ENCODE assay signal across 8 mouse cellular contexts in genomic region chr7:143053008-143053899, GRCm38 (mm10). TPM values are rescaled to one million over a fixed set of nuclear protein-coding genes. Genes with fewer than 3 reads are reported as not detected.
A peak's percentile ranks its signal among the peaks of the same experiment; 100 is the strongest.
DNase-seq lines count a peak whose midpoint lies in the region; ATAC-seq and TF ChIP-seq lines count a peak whose summit lies in the region.

No protein-coding gene starts in this region.

- H3K36me3 ChIP-seq in erythroblast, embryonic 14.5 days (ENCODE audit: control insufficient read depth): peaks cover 6% of the 10 kb centered on the region
- H3K36me3 ChIP-seq in heart, embryonic 16.5 days (ENCODE audit: control insufficient read depth, insufficient read depth): no peaks in the 10 kb centered on the region
- H3K36me3 ChIP-seq in neural tube, embryonic 15.5 days: no peaks in the 10 kb centered on the region

- peak overlapping the region; percentile 67 for H3K4me3 ChIP-seq in erythroblast, embryonic 14.5 days (replicated peaks)
- H3K4me3 ChIP-seq in heart, embryonic 16.5 days (ENCODE audit: low read length): peak overlapping the region; percentile 88
- peak overlapping the region; percentile 91 for H3K4me3 ChIP-seq in lung, adult 2 months (replicated peaks; ENCODE audit: extremely low read depth, low read depth, low read length)
- H3K4me3 ChIP-seq in neural tube, embryonic 15.5 days (replicated peaks): peak overlapping the region; percentile 87

- H3K27ac ChIP-seq in heart, embryonic 16.5 days (ENCODE audit: low read length): peak overlapping the region; percentile 96
- peak overlapping the region; percentile 88 for H3K27ac ChIP-seq in neural tube, embryonic 15.5 days (replicated peaks)

- peak; percentile 55 for ATAC-seq in heart, embryonic 16.5 days (replicated peaks; ENCODE audit: extremely low read depth, insufficient read depth, low FRiP score)
- peak; percentile 90 for ATAC-seq in neural tube, embryonic 15.5 days (ENCODE audit: low FRiP score)

- H3K9me3 ChIP-seq in erythroblast, embryonic 14.5 days (ENCODE audit: control insufficient read depth, low read length): no peaks in the 10 kb centered on the region
- no peaks in the 10 kb centered on the region for H3K9me3 ChIP-seq in heart, embryonic 16.5 days (replicated peaks; ENCODE audit: control insufficient read depth, low read length)
- H3K9me3 ChIP-seq in neural tube, embryonic 15.5 days (replicated peaks): no peaks in the 10 kb centered on the region

- H3K9ac ChIP-seq in heart, embryonic 16.5 days (ENCODE audit: low read length): peak overlapping the region; percentile 97
- peak overlapping the region; percentile 93 for H3K9ac ChIP-seq in neural tube, embryonic 15.5 days (replicated peaks)

- TF ChIP-seq CTCF in lung, adult 2 months (IDR thresholded peaks at IDR 0.05; ENCODE audit: insufficient read depth, low read length): no peak

- WGBS in heart, embryonic 16.5 days: under 1% methylated on average over 46 of the region's 46 CpGs
- WGBS in lung, adult 2 months: under 1% methylated on average over 46 of the region's 46 CpGs
- WGBS in neural tube, embryonic 15.5 days: under 1% methylated on average over 40 of the region's 46 CpGs

- H3K4me1 ChIP-seq in erythroblast, embryonic 14.5 days (ENCODE audit: control insufficient read depth): peaks cover 72% of the 10 kb centered on the region
- H3K4me1 ChIP-seq in heart, embryonic 16.5 days (ENCODE audit: control insufficient read depth, insufficient read depth, low read length): peaks cover 71% of the 10 kb centered on the region
- H3K4me1 ChIP-seq in lung, adult 2 months (ENCODE audit: control insufficient read depth, insufficient read depth, low read length): peaks cover 26% of the 10 kb centered on the region
- peaks cover 57% of the 10 kb centered on the region for H3K4me1 ChIP-seq in neural tube, embryonic 15.5 days

- peak; percentile 64 for DNase-seq in CD4-positive, CD25-positive, alpha-beta regulatory T cell, adult 2 months (ENCODE audit: low read depth, low spot score)
- peak; percentile 81 to 86 for DNase-seq in adrenal gland, postnatal 36 days
- DNase-seq in kidney, postnatal 25 days: peak; percentile 71 to 81
- DNase-seq in lung, adult 2 months: peak; percentile 51
- DNase-seq in thymus, postnatal 10 days (ENCODE audit: low spot score in 2 of 2): peak; percentile 75 to 79

- 0 out of 2 replicates have a peak, but pooled peaks have one; percentile 39 for TF ChIP-seq POLR2A in lung, adult 2 months (IDR thresholded peaks at IDR 0.05; ENCODE audit: borderline replicate concordance, extremely low read depth, low read depth, low read length)

- peak overlapping the region; percentile 94 for H3K4me2 ChIP-seq in heart, embryonic 16.5 days (ENCODE audit: low read depth, low read length)
- peak overlapping the region; percentile 70 for H3K4me2 ChIP-seq in neural tube, embryonic 15.5 days

- H3K27me3 ChIP-seq in erythroblast, embryonic 14.5 days (ENCODE audit: control insufficient read depth): no peaks in the 10 kb centered on the region
- H3K27me3 ChIP-seq in heart, embryonic 16.5 days (ENCODE audit: control insufficient read depth, insufficient read depth, low read length): no peaks in the 10 kb centered on the region
- H3K27me3 ChIP-seq in neural tube, embryonic 15.5 days (replicated peaks): no peaks in the 10 kb centered on the region

RNA-seq across cellular contexts. Expression of gene Cd81, which starts 0.7 kb away (rescaled TPM):
- total RNA-seq in adrenal gland, postnatal 36 days (2021): 100 to 1,000 TPM; 689 to 765 TPM
- polyA plus RNA-seq in erythroblast, embryonic 14.5 days (2012): 5.9 and 6.3 TPM in 2 replicates
- 878 and 900 TPM in 2 replicates for polyA plus RNA-seq in heart, embryonic 16.5 days (2015; fragmentation: Nextera tagmentation; extraction: Ambion mirVana)
- polyA plus RNA-seq in lung, adult 2 months (2012; rRNA removed): 575 and 614 TPM in 2 replicates
- polyA plus RNA-seq in neural tube, embryonic 15.5 days (2015; fragmentation: Nextera tagmentation; extraction: Ambion mirVana): 493 and 522 TPM in 2 replicates

RNA-seq across cellular contexts. Expression of gene Tssc4, which starts 15.8 kb away (rescaled TPM):
- total RNA-seq in adrenal gland, postnatal 36 days (2021): 10 to 100 TPM; 32.4 to 33.3 TPM
- 19.7 and 23.4 TPM in 2 replicates for polyA plus RNA-seq in erythroblast, embryonic 14.5 days (2012)
- 59.2 and 61.5 TPM in 2 replicates for polyA plus RNA-seq in heart, embryonic 16.5 days (2015; fragmentation: Nextera tagmentation; extraction: Ambion mirVana)
- polyA plus RNA-seq in lung, adult 2 months (2012; rRNA removed): 83.1 and 85.1 TPM in 2 replicates
- 92.9 and 94.5 TPM in 2 replicates for polyA plus RNA-seq in neural tube, embryonic 15.5 days (2015; fragmentation: Nextera tagmentation; extraction: Ambion mirVana)

RNA-seq across cellular contexts. Expression of gene Trpm5, which starts 41.2 kb away (rescaled TPM):
- total RNA-seq in adrenal gland, postnatal 36 days (2021): under 1 TPM in 1 of 2 experiments, not detected in 1; 0.43 TPM
- 0.02 TPM in 1 of 2 replicates, not detected in the other for polyA plus RNA-seq in erythroblast, embryonic 14.5 days (2012)
- polyA plus RNA-seq in heart, embryonic 16.5 days (2015; fragmentation: Nextera tagmentation; extraction: Ambion mirVana): 3.1 and 3.7 TPM in 2 replicates
- polyA plus RNA-seq in lung, adult 2 months (2012; rRNA removed): 0.42 and 0.62 TPM in 2 replicates
- 1.8 and 3.9 TPM in 2 replicates for polyA plus RNA-seq in neural tube, embryonic 15.5 days (2015; fragmentation: Nextera tagmentation; extraction: Ambion mirVana)

RNA-seq across cellular contexts. Expression of gene Tspan32, which starts 48.4 kb away (rescaled TPM):
- total RNA-seq in adrenal gland, postnatal 36 days (2021): under 1 TPM; 0.59 to 0.63 TPM
- 14.9 and 17.8 TPM in 2 replicates for polyA plus RNA-seq in erythroblast, embryonic 14.5 days (2012)
- 2.5 and 2.9 TPM in 2 replicates for polyA plus RNA-seq in heart, embryonic 16.5 days (2015; fragmentation: Nextera tagmentation; extraction: Ambion mirVana)
- 7.7 and 11.5 TPM in 2 replicates for polyA plus RNA-seq in lung, adult 2 months (2012; rRNA removed)
- 0.51 and 1.4 TPM in 2 replicates for polyA plus RNA-seq in neural tube, embryonic 15.5 days (2015; fragmentation: Nextera tagmentation; extraction: Ambion mirVana)

RNA-seq across cellular contexts. Expression of gene Kcnq1, which starts 52.9 kb away (rescaled TPM):
- 1 to 10 TPM; 2.9 to 7.6 TPM for total RNA-seq in adrenal gland, postnatal 36 days (2021)
- polyA plus RNA-seq in erythroblast, embryonic 14.5 days (2012): 0.01 TPM in 1 of 2 replicates, not detected in the other
- 34.6 and 34.9 TPM in 2 replicates for polyA plus RNA-seq in heart, embryonic 16.5 days (2015; fragmentation: Nextera tagmentation; extraction: Ambion mirVana)
- 26.7 and 28.2 TPM in 2 replicates for polyA plus RNA-seq in lung, adult 2 months (2012; rRNA removed)
- 0.88 and 1.9 TPM in 2 replicates for polyA plus RNA-seq in neural tube, embryonic 15.5 days (2015; fragmentation: Nextera tagmentation; extraction: Ambion mirVana)

Comparison
In these comparisons a context has a peak if more than half of its experiments do, and no peak if none do; other contexts are left out.
1. Peak in every context shown above with its lines: DNase-seq, ATAC-seq, H3K4me3 ChIP-seq and H3K27ac ChIP-seq.
2. RNA of gene Cd81, which starts 0.7 kb away (polyA plus RNA-seq): 878 to 900 TPM in heart, embryonic 16.5 days, 575 to 614 TPM in lung, adult 2 months and 493 to 522 TPM in neural tube, embryonic 15.5 days; 5.9 to 6.3 TPM in erythroblast, embryonic 14.5 days; every median in the first group is over 10 times any median in the second.